Mouse (Mus musculus): ENCODE data around the gene Nr2c1. TPM values are rescaled to one million over a fixed set of nuclear protein-coding genes. Genes with fewer than 3 reads are reported as not detected.

Gene Nr2c1
- polyA plus RNA-seq (2015; fragmentation: Nextera tagmentation; extraction: Ambion mirVana) = 3.7 and 3.8 TPM in 2 replicates

GRCm38 (mm10) chr10:94147756-94148531 lies at the start of gene Nr2c1:
TSS of gene Nr2c1 (plus strand) at chr10:94148023.

GRCm38 (mm10) chr10:94198482-94199405 lies 50.9 kb downstream of the Nr2c1 start, which contains the start of gene Ndufa12:
TSS of gene Ndufa12 (plus strand) at chr10:94198720.

Other genes starting within 250 kb of the Nr2c1 start
- 28.0 and 29.6 TPM in 2 replicates for gene Vezt, start 112.2 kb upstream of the Nr2c1 start, polyA plus RNA-seq (2015; fragmentation: Nextera tagmentation; extraction: Ambion mirVana)
- gene Fgd6, start 112.0 kb upstream of the Nr2c1 start, polyA plus RNA-seq (2015; fragmentation: Nextera tagmentation; extraction: Ambion mirVana) = 1.9 and 2.2 TPM in 2 replicates
- gene Ndufa12, start 50.7 kb downstream of the Nr2c1 start, polyA plus RNA-seq (2015; fragmentation: Nextera tagmentation; extraction: Ambion mirVana) = 601 and 637 TPM in 2 replicates
- 0.35 TPM in 1 of 2 replicates, not detected in the other for gene Gm4792, start 150.7 kb downstream of the Nr2c1 start, polyA plus RNA-seq (2015; fragmentation: Nextera tagmentation; extraction: Ambion mirVana)
- 19.3 and 21.5 TPM in 2 replicates for gene Tmcc3, start 163.9 kb downstream of the Nr2c1 start, polyA plus RNA-seq (2015; fragmentation: Nextera tagmentation; extraction: Ambion mirVana)

Data from neural tube, postnatal 0 days (tissue).